Mouse (Mus musculus) bone marrow macrophage, adult 2 months (primary cell): ENCODE measurements at regions not wholly inside any gene's neighbourhood (a gene's known extent, or its start where the extent isn't known, plus 50 kb on each side); places are given as distances from the start of the nearest gene placed in this dataset.
"Not testable (repeated sequence)": the region's sequence is repeated elsewhere in the genome, so short reads cannot be mapped to it uniquely, and the experiment has no call there.

Experiments used
- CTCF ChIP-seq: IDR thresholded peaks from 2 replicates; pipeline ENCODE4 v1.5.1; 2012; ENCODE audit warnings: low read depth, mild to moderate bottlenecking, low read length, moderate library complexity
- POLR2A ChIP-seq: IDR thresholded peaks from 2 replicates; pipeline ENCODE4 v1.6.1; 2012; ENCODE audit warnings: mild to moderate bottlenecking, low read depth, low read length, borderline replicate concordance

DNA sequence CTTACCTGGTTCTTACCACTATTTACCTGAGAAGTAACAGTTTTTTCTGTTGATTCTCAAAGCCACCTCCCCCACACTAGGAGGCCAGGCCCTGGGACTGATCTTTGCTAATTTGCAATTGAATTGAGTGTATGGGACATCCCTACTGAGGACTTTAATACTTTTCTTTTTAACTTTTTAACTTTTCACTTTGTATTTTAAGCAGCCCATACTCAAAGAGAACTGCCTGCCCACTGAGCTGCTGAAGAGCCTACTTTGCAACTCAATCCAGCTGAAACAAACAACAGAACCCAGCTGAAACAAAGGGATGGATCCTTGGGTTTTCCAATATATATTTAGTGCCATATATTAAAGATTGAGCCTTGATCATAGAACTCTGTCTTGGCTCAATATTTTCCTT lies 64.0 kb downstream of the Mup20 start:
- not testable (repeated sequence) for TF ChIP-seq CTCF, POLR2A
